Mouse (Mus musculus): ENCODE results near the gene Tspan18.

Tspan18 gene

GRCm38 (mm10) chr2:93262291-93263285, 71.7 kb downstream of the Tspan18 start:
- no peak for DNase-seq (ENCODE audit: low spot score)

DNA sequence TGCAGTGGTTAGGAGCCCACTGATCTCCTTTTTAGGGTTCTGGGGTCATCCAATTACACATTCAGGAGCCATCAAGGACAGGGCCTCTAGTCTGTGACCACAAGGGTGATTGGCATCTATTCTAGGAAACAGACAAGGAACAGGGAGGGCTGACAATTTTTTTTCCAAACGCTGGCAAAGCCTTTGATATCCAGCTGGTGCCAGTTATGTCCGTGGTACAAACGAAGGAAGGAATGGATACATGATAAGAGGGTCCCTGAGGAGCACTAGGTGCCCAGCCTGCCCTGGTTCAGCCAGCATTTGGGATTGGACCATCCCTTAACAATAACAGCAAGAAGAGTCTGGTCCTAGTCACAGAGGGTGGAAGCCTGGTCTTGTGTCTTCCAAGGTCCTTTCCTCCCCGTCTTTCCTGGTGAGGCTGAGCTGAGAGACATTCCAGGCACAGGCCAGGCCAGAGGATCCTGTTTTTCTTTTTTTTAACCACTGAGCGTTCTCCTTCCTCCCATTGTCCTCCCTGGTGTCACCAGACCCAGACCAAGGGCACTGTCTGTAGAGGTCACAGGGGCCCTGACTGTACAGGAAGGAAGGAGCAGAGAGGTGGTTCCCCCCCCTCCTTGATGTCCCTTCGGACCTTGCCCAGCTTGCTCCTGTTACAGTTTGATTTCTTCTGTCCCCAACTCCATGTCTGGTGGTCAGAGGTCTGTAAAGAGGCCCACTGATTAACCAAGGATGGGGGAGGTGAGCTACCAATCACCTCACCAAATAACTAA, 72.6 kb downstream of the Tspan18 start:
- DNase-seq (ENCODE audit: low spot score), result no peak

DNA sequence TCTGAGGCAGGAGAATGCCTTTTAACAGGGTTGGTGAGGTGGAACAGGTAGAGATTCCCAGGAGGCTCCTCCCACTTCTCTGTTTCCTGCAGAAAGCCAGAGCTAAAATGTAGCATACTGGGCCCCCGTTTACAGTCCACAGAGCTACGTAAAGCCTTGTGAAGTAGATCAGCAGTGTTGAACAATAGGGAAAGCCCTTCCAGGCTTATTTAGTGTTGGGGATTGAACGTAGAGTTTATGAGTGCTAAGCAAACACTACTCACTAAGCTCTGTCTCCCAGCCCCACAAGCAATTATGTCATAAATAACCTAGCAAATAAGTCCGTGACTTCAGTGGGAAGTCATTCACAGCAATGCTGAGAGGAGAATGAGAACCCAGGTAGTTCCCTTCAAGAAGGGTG, 76.7 kb downstream of the Tspan18 start:
- DNase-seq (ENCODE audit: low spot score), result no peak

- no peak for DNase-seq (ENCODE audit: low spot score)
Measured at GRCm38 (mm10) chr2:93256735-93257405, 77.4 kb downstream of the Tspan18 start.

- no peak for DNase-seq (ENCODE audit: low spot score)
Measured at GRCm38 (mm10) chr2:93252356-93252755, 81.9 kb downstream of the Tspan18 start.

DNA sequence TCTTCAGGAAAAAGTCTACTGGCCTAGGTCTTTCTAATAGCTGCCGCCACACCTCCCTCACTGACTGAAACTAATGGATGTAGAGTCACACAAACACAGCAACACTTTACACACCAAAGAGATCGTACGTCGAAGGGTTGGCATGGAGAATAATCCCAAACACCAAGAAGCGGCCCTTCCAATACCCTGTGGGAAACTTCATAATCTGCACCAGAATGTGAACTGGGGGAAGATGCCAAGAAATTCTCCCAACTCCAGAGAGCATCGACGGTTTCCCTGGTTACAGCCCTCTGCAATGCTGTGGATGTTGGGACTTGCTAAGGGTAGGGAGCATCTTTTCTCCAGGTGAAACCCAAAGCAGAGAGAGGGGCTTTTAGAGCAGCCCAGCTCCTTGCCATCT, 83.7 kb downstream of the Tspan18 start:
- no peak for DNase-seq (ENCODE audit: low spot score)

DNA sequence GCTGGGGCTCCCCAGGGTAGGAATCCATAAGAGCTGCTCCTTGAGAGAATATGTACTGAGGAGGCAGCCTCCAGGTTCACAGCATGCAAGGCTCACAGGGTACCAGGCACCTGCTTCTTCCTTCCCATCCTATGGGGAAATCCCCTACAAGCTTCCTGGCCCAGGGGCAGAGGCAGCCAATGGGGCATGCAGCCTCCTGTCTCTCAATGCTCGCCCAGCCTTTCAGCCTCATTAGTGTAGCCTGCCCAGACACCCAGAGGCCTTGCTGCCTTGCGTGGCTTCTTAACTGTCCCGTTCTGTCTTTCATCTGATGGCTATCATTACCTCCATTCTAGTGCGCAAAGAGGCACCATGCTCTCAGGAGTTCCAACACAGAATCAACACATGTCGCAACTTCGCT, 85.2 kb downstream of the Tspan18 start:
- no peak for DNase-seq (ENCODE audit: low spot score)

DNA sequence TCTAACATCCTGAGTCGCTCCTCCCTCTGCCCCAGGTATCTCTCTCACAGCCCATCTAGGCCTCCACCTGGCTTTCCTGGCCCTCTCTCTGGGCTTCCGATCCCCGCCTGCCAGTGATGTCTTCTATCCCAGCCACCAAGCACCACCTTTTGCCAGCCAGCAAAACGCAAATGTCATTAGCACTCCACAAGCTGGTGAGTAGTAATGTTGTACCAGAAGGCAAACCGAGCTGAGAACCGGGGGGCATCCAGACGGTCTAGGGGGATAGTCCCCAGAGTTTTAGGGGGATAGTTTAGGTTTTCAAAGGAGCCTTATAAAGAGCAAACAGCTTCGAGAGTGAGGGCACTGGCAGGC, 90.2 kb downstream of the Tspan18 start:
- no peak for DNase-seq (ENCODE audit: low spot score)

GRCm38 (mm10) chr2:93243439-93244089, 90.7 kb downstream of the Tspan18 start:
- no peak for DNase-seq (ENCODE audit: low spot score)

DNA sequence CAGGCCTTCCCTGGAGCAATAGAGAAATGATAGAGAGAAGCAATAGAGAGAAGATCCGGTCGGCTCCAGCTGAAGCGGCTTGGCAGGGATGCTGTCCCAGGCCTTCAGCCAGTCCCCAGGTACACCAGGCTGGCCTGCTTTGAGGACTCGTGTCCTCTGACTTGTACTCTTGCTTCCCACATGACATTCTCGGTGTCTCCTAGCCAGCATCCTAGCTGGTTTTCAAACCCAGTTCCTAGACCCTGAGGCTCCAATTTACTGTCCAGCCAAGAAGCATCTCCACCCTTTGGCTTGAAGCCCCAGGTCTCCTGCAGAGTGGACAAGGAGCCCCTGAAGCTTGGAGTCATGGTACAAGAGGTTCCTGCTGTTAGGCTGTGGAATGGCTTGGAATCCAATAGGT, 92.1 kb downstream of the Tspan18 start:
- peak; percentile 60 for DNase-seq (ENCODE audit: low spot score)

GRCm38 (mm10) chr2:93238864-93239263, 95.4 kb downstream of the Tspan18 start:
- DNase-seq (ENCODE audit: low spot score), result no peak

GRCm38 (mm10) chr2:93237055-93237454, 97.2 kb downstream of the Tspan18 start:
- no peak for DNase-seq (ENCODE audit: low spot score)

GRCm38 (mm10) chr2:93232141-93232540, 102.2 kb downstream of the Tspan18 start:
- peak; percentile 61 for DNase-seq (ENCODE audit: low spot score)

DNA sequence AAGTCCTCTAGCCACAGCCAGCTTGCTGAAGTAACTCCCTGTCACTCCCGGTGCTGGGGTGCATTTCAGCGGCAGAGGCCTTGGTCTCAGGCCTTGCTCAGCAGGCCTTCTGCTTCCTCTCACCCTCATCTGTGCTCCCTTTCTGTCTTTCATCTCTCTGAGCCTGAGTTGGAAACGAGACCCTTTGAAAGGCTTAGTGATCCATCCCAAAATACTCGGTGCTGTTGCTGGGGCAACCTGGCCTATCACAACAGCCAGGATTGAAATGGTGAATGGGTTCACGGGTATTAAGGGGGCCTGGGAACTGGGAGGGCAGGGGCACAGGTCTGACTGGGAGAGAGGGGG, 105.9 kb downstream of the Tspan18 start:
- DNase-seq (ENCODE audit: low spot score), result no peak

GRCm38 (mm10) chr2:93227713-93228479, 106.4 kb downstream of the Tspan18 start:
- no peak for DNase-seq (ENCODE audit: low spot score)

DNA sequence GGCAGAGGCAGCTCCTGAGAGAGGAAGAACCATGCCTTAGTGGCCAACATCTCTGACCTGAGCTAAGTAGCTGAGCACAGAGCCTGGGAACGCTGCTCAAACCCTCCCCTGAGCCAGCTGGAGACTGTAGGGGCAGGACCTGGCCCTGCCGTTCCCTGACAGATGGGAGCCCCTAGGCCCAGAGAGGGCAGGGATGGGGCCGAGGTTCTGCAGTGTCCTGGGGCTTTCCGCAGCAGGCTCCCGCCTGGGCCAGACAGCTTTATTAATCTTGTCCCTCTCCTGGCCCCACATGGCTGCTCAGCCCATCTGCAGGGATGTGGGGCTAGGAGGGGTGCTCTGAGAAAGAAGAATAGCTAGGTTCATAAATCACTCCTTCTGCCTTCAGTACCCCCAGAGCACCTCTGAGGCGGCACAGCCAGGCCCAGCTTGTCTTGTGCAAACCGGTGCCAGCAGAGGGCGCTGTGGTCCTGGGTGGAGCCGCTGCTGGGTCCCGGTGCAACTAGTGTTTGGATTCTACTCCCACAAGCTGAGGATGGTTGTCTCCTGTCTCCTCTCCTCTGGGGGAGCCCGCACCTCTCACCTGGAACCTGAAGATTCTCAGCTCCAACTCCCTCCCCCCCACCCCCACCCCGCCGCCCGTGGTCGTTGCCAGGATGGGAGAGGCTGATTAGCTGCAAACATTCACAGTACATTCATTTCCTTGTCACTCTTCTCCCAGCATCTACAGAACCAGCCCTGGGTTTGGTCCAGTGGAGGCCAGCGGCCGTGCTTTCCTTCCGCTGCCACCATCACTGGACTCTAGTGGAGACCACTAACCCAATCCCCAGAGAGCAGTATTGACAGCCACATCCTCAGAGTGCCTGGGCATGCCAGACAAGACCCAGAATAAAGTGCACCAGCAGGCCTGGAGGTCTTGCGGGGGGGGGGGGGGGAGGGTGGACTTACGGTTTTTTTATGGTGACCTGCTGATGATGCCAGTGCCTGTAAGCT, 107.4 kb downstream of the Tspan18 start:
- peak; percentile 81 for DNase-seq (ENCODE audit: low spot score)

GRCm38 (mm10) chr2:93223463-93223862, 110.8 kb downstream of the Tspan18 start:
- DNase-seq (ENCODE audit: low spot score), result no peak

- DNase-seq (ENCODE audit: low spot score), result no peak
Measured at GRCm38 (mm10) chr2:93220447-93220846, 113.9 kb downstream of the Tspan18 start.

DNA sequence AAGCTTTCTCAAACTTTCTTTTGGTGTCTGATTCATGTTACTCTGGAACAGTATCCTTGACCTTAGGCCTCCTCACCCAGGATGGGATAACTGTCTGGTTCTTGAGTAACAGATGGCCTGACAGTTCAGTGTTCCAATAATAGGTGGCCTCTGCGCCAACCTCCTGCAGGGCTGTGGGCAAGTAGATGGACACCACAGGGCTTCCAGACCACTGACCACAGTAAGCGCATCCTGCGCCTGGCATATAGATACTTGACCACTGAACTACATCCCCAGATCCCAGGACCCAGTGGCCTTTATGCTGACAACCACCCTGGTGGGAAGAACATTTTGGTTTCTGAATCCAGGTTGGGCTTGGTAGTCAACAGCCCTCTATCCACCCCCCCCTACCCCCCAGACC, 114.7 kb downstream of the Tspan18 start:
- DNase-seq (ENCODE audit: low spot score), result no peak

- no peak for DNase-seq (ENCODE audit: low spot score)
Measured at GRCm38 (mm10) chr2:93218353-93218990, 115.8 kb downstream of the Tspan18 start.
